9 mouse cellular contexts compared by ENCODE assay signal in the genomic region with DNA sequence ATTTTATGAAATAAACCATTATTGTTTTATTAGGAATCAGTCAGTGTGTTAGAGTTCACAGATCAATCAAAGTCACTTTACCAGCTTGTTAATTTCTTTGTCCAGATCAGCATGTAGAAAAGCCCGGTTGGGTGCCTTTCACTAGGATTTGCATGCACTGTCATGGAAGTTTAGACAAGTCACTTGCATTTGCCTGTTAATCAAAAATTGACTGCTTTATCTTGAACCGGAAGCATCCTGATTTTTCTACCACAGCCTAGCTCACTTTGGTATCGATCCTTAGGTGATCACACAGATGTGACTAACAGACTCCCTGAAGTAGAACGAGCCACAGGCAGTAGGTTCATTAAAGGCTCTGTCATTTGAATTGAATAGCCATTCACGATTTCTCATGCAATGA. TPM values are rescaled to one million over a fixed set of nuclear protein-coding genes. Genes with fewer than 3 reads are reported as not detected.
DNase-seq lines count a peak whose midpoint lies in the region; ATAC-seq and TF ChIP-seq lines count a peak whose summit lies in the region.
"Had no signal": no experiment of that assay in that cellular context is flagged by ENCODE, and none has a peak within 500 bp of the region (broad histone marks: within the 10 kb centered on the region; RNA-seq: fewer than 3 reads in every experiment).

No protein-coding gene starts in this region.

- DNase-seq in heart, adult 9 months (ENCODE audit: low spot score in 2 of 2), result no peak
- peak; percentile 48 for DNase-seq in brain, embryonic 14.5 days (ENCODE audit: low read depth)
- peak; percentile 32 for DNase-seq in hindbrain, embryonic 10.5 days (ENCODE audit: low spot score)
- peak; percentile 39 for DNase-seq in midbrain, embryonic 14.5 days
- no peak for DNase-seq in spleen, adult 12 weeks (ENCODE audit: low spot score)
- DNase-seq in right cerebral cortex, postnatal 4 days, result no peak
- DNase-seq in cerebellum, postnatal 4 days (ENCODE audit: low spot score in 2 of 2), result no peak
- DNase-seq: B cell, adult 2 months had no signal

- no peak overlapping the region for H3K27ac ChIP-seq in heart, embryonic 12.5 days (ENCODE audit: poor library complexity, severe bottlenecking)
- H3K27ac ChIP-seq in hindbrain, embryonic 10.5 days, result no peak overlapping the region; the same call in 1 of the 2 replicates
- no peak overlapping the region for H3K27ac ChIP-seq in midbrain, embryonic 14.5 days (replicated peaks; ENCODE audit: low read depth, low read length)

- no peaks in the 10 kb centered on the region for H3K36me3 ChIP-seq in heart, embryonic 12.5 days
- no peaks in the 10 kb centered on the region for H3K36me3 ChIP-seq in hindbrain, embryonic 10.5 days
- no peaks in the 10 kb centered on the region for H3K36me3 ChIP-seq in midbrain, embryonic 14.5 days (ENCODE audit: control insufficient read depth, insufficient read depth, low read length)

- H3K4me2 ChIP-seq in heart, embryonic 12.5 days, result peak overlapping the region; percentile 12
- peak overlapping the region; percentile 56 for H3K4me2 ChIP-seq in midbrain, embryonic 14.5 days (ENCODE audit: low read length)

- H3K4me3 ChIP-seq in heart, embryonic 12.5 days, result no peak overlapping the region
- H3K4me3 ChIP-seq in hindbrain, embryonic 10.5 days, result peak overlapping the region; percentile 49
- H3K4me3 ChIP-seq in midbrain, embryonic 14.5 days (replicated peaks; ENCODE audit: low read depth, low read length), result peak overlapping the region; percentile 39

- WGBS in heart, embryonic 12.5 days, result 46% methylated on average over 5 of the region's 5 CpGs
- 17% methylated on average over 5 of the region's 5 CpGs for WGBS in hindbrain, embryonic 10.5 days
- WGBS in midbrain, embryonic 14.5 days, result 2% methylated on average over 5 of the region's 5 CpGs

- 0 out of 2 replicates have a peak, but pooled peaks cover 6% of the 10 kb centered on the region for H3K4me1 ChIP-seq in heart, embryonic 12.5 days (replicated peaks)
- H3K4me1 ChIP-seq in hindbrain, embryonic 10.5 days (replicated peaks), result peaks cover 34% of the 10 kb centered on the region
- peaks cover 22% of the 10 kb centered on the region for H3K4me1 ChIP-seq in midbrain, embryonic 14.5 days (ENCODE audit: control insufficient read depth, insufficient read depth, low read length)

- no peaks in the 10 kb centered on the region for H3K27me3 ChIP-seq in heart, embryonic 12.5 days (replicated peaks)
- peaks cover 44% of the 10 kb centered on the region for H3K27me3 ChIP-seq in hindbrain, embryonic 10.5 days (ENCODE audit: insufficient read depth, poor library complexity, severe bottlenecking)
- H3K27me3 ChIP-seq in midbrain, embryonic 14.5 days (ENCODE audit: control insufficient read depth, insufficient read depth, low read length), result peaks cover 16% of the 10 kb centered on the region; the same call in 1 of the 2 replicates

- H3K9me3 ChIP-seq in heart, embryonic 12.5 days (replicated peaks), result no peaks in the 10 kb centered on the region
- no peaks in the 10 kb centered on the region for H3K9me3 ChIP-seq in hindbrain, embryonic 10.5 days
- H3K9me3 ChIP-seq in midbrain, embryonic 14.5 days (ENCODE audit: control insufficient read depth, low read length), result no peaks in the 10 kb centered on the region

- ATAC-seq in heart, embryonic 12.5 days (ENCODE audit: insufficient number of reproducible peaks, low FRiP score), result no peak
- no peak for ATAC-seq in midbrain, embryonic 14.5 days (ENCODE audit: low FRiP score, low TSS enrichment)

- TF ChIP-seq POLR2A in brain, embryonic 14.5 days (IDR thresholded peaks at IDR 0.05; ENCODE audit: borderline replicate concordance, extremely low read depth, insufficient read depth, insufficient read length, poor library complexity, severe bottlenecking), result no peak

- no peak for TF ChIP-seq CTCF in brain, embryonic 14.5 days (IDR thresholded peaks at IDR 0.05; ENCODE audit: borderline replicate concordance, extremely low read depth, insufficient read depth, insufficient read length)

- no peak overlapping the region for H3K9ac ChIP-seq in heart, embryonic 12.5 days
- peak overlapping the region; percentile 44; the same call in 1 of the 2 replicates for H3K9ac ChIP-seq in midbrain, embryonic 14.5 days (replicated peaks; ENCODE audit: low read length)

RNA-seq across cellular contexts. Expression of a gene that starts 0.8 kb away (rescaled TPM):
- 0.55 and 0.61 TPM in 2 replicates for polyA plus RNA-seq in heart, embryonic 12.5 days (2016; fragmentation: Nextera tagmentation; extraction: Ambion mirVana)
- 6.5 and 9.5 TPM in 2 replicates for polyA plus RNA-seq in brain, embryonic 14.5 days (2012; rRNA removed)
- 1.3 and 1.6 TPM in 2 replicates for polyA plus RNA-seq in hindbrain, embryonic 10.5 days (2016; fragmentation: Nextera tagmentation; extraction: Ambion mirVana)
- polyA plus RNA-seq in midbrain, embryonic 14.5 days (2014; fragmentation: Nextera tagmentation; extraction: Ambion mirVana), result 3.7 TPM in 2 replicates

Comparison
In these comparisons a context has a peak if more than half of its experiments do, and no peak if none do; other contexts are left out.
1. DNase-seq: peak in brain, embryonic 14.5 days (single experiment), hindbrain, embryonic 10.5 days (single experiment) and midbrain, embryonic 14.5 days (single experiment); none in heart, adult 9 months (0 of 2), spleen, adult 12 weeks (single experiment), right cerebral cortex, postnatal 4 days (single experiment) and cerebellum, postnatal 4 days (0 of 2).